Mouse (Mus musculus): ENCODE measurements around the gene Zfp646. TPM values are rescaled to one million over a fixed set of nuclear protein-coding genes. Genes with fewer than 3 reads are reported as not detected.

Gene Zfp646
- polyA plus RNA-seq, 1 experiment from 2014 or later, result 9.1 TPM

DNA sequence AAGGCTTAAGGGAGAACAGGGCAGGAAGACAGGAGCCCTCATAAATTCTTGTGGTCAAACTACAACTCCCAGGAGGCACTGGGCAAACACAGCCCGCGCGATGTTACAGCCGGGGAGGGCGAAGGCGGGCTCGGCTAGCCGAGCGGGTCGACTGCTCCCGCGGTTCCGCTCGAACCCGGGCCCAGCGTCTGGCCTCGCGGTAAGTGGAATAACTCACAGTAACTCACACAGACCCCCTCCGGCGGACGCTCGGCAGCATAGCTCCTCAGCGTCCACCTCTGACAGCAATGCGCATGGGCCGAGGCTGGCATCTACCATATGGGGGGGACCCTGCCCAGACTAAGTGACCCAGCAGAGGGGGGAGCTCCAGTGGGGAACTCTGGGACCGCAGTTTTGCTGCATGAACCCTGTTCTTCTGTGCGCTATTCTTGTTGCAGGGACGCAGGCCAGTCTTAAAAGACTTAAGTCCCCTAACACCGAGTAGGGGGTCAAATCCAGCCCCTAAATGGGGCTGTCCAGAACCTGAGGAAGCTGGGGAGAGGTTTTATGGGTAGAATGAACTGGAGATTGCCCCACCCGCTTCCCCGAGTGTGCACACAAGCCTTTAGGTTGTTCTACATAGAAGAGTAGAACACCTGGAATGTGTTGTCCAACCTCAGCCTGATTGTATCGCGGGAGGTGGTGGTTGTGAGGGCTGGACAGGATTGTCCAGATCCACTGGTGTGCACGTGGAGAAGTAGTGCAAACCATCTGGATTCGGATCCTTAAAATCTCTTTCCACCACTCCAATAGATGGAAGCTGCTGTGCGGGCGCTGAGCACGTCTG is 28.2 kb downstream of the Zfp646 start, which contains the start of gene Bckdk:
Gene Bckdk (plus strand): TSS at position 112 of the 826 bp plus-strand sequence.
- Histone ChIP-seq H3K27me3 (replicated peaks) (no peaks in the 10 kb centered on the region), H3K4me1 (peaks cover 54% of the 10 kb centered on the region), H3K27ac (peak within 1 kb of the TSS; percentile 85), H3K4me3 (peak within 1 kb of the TSS; percentile 89), H3K9ac (peak within 1 kb of the TSS; percentile 95), H3K36me3 (peaks cover 45% of the 10 kb centered on the region), H3K4me2 (peak within 1 kb of the TSS; percentile 89), H3K9me3 (replicated peaks) (no peaks in the 10 kb centered on the region)
- peak; percentile 88 for ATAC-seq
- WGBS (ENCODE audit: insufficient replicate concordance), result 7% methylated on average over 38 of the region's 38 CpGs

- peaks cover 28% of the 10 kb centered on the region for H3K4me1 ChIP-seq
- peaks cover 55% of the 10 kb centered on the region for H3K36me3 ChIP-seq
- no peak overlapping the region for H3K27ac ChIP-seq
- H3K9ac ChIP-seq, result no peak overlapping the region
- 86% methylated on average over 12 of the region's 12 CpGs for WGBS (ENCODE audit: insufficient replicate concordance)
- no peaks in the 10 kb centered on the region for H3K27me3 ChIP-seq (replicated peaks)
- H3K4me2 ChIP-seq, result no peak overlapping the region
- H3K9me3 ChIP-seq (replicated peaks), result no peaks in the 10 kb centered on the region
- no peak overlapping the region for H3K4me3 ChIP-seq
- no peak for ATAC-seq
Observed at GRCm38 (mm10) chr7:127907939-127908338, 31.9 kb downstream of the Zfp646 start.

GRCm38 (mm10) chr7:127908656-127909055 is 32.6 kb downstream of the Zfp646 start:
- 87% methylated on average over 4 of the region's 4 CpGs for WGBS (ENCODE audit: insufficient replicate concordance)

DNA sequence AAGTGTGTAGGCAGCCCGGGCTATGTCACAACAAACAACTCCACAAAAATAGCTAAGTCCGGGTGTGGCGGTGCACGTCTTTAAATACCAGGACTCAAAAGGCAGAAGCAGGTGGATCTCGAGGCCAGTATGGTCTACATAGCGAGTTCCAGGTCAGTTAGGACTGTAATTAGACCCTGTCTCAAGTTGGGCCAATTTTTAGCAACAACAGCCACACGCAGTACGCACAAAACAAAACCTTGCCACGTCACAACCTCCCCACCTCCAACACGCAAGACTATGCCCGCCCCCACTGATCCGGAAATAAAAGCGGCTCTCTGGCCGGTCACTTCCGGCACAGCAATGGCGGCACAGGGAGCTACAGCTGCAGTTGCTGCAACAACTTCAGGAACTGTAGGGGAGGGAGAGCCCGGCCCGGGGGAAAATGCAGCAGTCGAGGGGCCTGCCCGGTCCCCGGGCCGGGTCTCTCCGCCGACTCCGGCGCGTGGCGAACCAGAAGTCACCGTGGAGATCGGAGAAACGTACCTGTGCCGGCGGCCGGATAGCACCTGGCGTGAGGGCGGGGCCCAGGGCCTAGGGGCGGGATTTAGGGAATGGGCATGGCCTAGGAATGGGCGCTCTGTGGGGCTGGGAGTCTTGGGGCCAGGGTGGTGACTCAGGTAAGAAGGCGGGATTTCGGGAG is 36.3 kb downstream of the Zfp646 start, which contains the start of gene Kat8:
Gene Kat8 (plus strand): TSS at position 327 of the 682 bp plus-strand sequence.
- H3K9me3 ChIP-seq (replicated peaks), result no peaks in the 10 kb centered on the region
- peak within 1 kb of the TSS; percentile 82 for H3K4me2 ChIP-seq
- peaks cover 21% of the 10 kb centered on the region for H3K4me1 ChIP-seq
- ATAC-seq, result peak; percentile 97
- peaks cover 54% of the 10 kb centered on the region for H3K36me3 ChIP-seq
- WGBS (ENCODE audit: insufficient replicate concordance), result under 1% methylated on average over 40 of the region's 40 CpGs
- peak within 1 kb of the TSS; percentile 86 for H3K27ac ChIP-seq
- no peaks in the 10 kb centered on the region for H3K27me3 ChIP-seq (replicated peaks)
- H3K4me3 ChIP-seq, result peak within 1 kb of the TSS; percentile 91
- peak within 1 kb of the TSS; percentile 84 for H3K9ac ChIP-seq

More at GRCm38 (mm10) chr7:127908656-127909055, 32.6 kb downstream of the Zfp646 start:
- H3K27me3 ChIP-seq (replicated peaks), result no peaks in the 10 kb centered on the region
- ATAC-seq, result no peak
- peaks cover 55% of the 10 kb centered on the region for H3K36me3 ChIP-seq
- peaks cover 33% of the 10 kb centered on the region for H3K4me1 ChIP-seq
- H3K27ac ChIP-seq, result no peak overlapping the region
- H3K4me2 ChIP-seq, result no peak overlapping the region
- H3K4me3 ChIP-seq, result no peak overlapping the region
- H3K9me3 ChIP-seq (replicated peaks), result no peaks in the 10 kb centered on the region
- H3K9ac ChIP-seq, result no peak overlapping the region

GRCm38 (mm10) chr7:127912938-127913337 is 36.9 kb downstream of the Zfp646 start:
- no peaks in the 10 kb centered on the region for H3K27me3 ChIP-seq (replicated peaks)
- H3K4me3 ChIP-seq, result peak overlapping the region; percentile 91
- peak overlapping the region; percentile 86 for H3K27ac ChIP-seq
- H3K4me1 ChIP-seq, result peaks cover 21% of the 10 kb centered on the region
- ATAC-seq, result no peak
- peaks cover 52% of the 10 kb centered on the region for H3K36me3 ChIP-seq
- WGBS (ENCODE audit: insufficient replicate concordance), result 5% methylated on average over 4 of the region's 4 CpGs
- H3K9ac ChIP-seq, result peak overlapping the region; percentile 84
- H3K9me3 ChIP-seq (replicated peaks), result no peaks in the 10 kb centered on the region
- peak overlapping the region; percentile 82 for H3K4me2 ChIP-seq

DNA sequence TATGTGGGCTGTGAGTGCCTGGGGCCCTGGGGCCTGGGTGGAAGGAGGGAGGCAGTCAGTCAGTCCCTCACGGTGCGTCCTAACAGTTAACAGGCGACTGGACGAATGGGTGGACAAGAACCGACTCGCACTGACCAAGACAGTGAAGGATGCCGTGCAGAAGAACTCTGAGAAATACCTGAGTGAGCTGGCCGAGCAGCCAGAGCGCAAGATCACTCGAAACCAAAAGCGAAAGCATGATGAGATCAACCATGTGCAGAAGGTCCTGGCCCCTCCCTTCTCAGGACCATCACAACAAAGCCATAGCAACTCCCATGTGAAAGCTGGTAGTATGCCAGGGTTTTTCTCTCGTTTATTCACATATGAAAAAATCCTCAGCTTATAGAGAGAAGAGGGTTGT is 39.3 kb downstream of the Zfp646 start:
- H3K9ac ChIP-seq, result no peak overlapping the region
- no peak for ATAC-seq
- 84% methylated on average over 12 of the region's 12 CpGs for WGBS (ENCODE audit: insufficient replicate concordance)
- no peaks in the 10 kb centered on the region for H3K9me3 ChIP-seq (replicated peaks)
- peaks cover 45% of the 10 kb centered on the region for H3K36me3 ChIP-seq
- peaks cover 37% of the 10 kb centered on the region for H3K4me1 ChIP-seq
- H3K27me3 ChIP-seq (replicated peaks), result no peaks in the 10 kb centered on the region
- no peak overlapping the region for H3K27ac ChIP-seq
- no peak overlapping the region for H3K4me3 ChIP-seq
- H3K4me2 ChIP-seq, result no peak overlapping the region

DNA sequence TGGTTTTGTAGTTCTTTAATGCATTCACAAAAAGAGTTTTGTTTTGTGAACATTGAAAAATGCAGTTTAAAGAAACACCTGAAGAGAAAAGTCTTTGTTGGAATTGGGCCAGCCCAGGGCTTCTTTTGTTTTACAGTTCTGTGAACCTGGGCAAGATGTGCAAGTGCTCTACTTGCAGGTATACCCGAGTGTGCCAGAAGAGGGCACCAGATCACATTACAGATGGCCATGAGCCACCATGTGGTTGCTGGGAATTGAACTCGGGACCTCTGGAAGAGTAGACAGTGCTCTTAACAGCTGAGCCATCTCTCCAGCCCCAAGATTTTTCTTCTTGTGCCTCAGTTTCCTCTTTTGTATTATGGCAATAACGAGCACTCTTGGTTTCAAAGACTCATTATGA is 42.2 kb downstream of the Zfp646 start:
- Histone ChIP-seq H3K4me2 (no peak overlapping the region), H3K4me3 (no peak overlapping the region), H3K9me3 (replicated peaks) (no peaks in the 10 kb centered on the region), H3K27ac (no peak overlapping the region), H3K27me3 (replicated peaks) (no peaks in the 10 kb centered on the region), H3K36me3 (peaks cover 56% of the 10 kb centered on the region), H3K4me1 (peaks cover 41% of the 10 kb centered on the region), H3K9ac (no peak overlapping the region)
- WGBS (ENCODE audit: insufficient replicate concordance), result 39% methylated on average over 3 of the region's 3 CpGs
- no peak for ATAC-seq

- Histone ChIP-seq H3K4me1 (peaks cover 41% of the 10 kb centered on the region), H3K27me3 (replicated peaks) (no peaks in the 10 kb centered on the region), H3K4me2 (no peak overlapping the region), H3K9ac (no peak overlapping the region), H3K4me3 (no peak overlapping the region), H3K27ac (no peak overlapping the region), H3K36me3 (peaks cover 56% of the 10 kb centered on the region), H3K9me3 (replicated peaks) (no peaks in the 10 kb centered on the region)
- 70% methylated on average over 7 of the region's 7 CpGs for WGBS (ENCODE audit: insufficient replicate concordance)
- peak; percentile 2; the same call in 1 of the 2 replicates for ATAC-seq
Observed at GRCm38 (mm10) chr7:127919290-127919689, 43.3 kb downstream of the Zfp646 start.

DNA sequence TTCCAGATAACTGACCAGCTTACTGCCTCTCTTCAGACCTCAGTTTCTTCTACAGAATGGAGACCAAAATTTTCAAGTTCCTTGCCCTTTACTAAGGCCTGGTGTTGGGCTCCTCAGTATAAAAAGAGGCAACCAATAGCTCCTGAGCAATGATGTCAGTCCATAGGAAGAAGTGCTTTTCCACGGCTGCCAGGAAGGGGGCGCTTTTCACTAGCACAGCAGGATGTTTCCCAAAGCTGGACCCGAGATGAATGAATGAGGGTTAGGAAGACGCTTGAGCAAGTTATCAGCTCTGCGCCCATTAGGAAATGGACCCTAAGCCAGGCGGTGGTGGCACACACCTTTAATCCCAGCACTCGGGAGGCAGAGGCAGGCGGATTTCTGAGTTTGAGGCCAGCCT is 45.5 kb downstream of the Zfp646 start:
- H3K9me3 ChIP-seq (replicated peaks), result no peaks in the 10 kb centered on the region
- H3K4me3 ChIP-seq, result no peak overlapping the region
- no peak for ATAC-seq
- no peak overlapping the region for H3K27ac ChIP-seq
- H3K36me3 ChIP-seq, result peaks cover 59% of the 10 kb centered on the region
- no peak overlapping the region for H3K9ac ChIP-seq
- no peaks in the 10 kb centered on the region for H3K27me3 ChIP-seq (replicated peaks)
- WGBS (ENCODE audit: insufficient replicate concordance), result 56% methylated on average over 8 of the region's 8 CpGs
- no peak overlapping the region for H3K4me2 ChIP-seq
- peaks cover 39% of the 10 kb centered on the region for H3K4me1 ChIP-seq

DNA sequence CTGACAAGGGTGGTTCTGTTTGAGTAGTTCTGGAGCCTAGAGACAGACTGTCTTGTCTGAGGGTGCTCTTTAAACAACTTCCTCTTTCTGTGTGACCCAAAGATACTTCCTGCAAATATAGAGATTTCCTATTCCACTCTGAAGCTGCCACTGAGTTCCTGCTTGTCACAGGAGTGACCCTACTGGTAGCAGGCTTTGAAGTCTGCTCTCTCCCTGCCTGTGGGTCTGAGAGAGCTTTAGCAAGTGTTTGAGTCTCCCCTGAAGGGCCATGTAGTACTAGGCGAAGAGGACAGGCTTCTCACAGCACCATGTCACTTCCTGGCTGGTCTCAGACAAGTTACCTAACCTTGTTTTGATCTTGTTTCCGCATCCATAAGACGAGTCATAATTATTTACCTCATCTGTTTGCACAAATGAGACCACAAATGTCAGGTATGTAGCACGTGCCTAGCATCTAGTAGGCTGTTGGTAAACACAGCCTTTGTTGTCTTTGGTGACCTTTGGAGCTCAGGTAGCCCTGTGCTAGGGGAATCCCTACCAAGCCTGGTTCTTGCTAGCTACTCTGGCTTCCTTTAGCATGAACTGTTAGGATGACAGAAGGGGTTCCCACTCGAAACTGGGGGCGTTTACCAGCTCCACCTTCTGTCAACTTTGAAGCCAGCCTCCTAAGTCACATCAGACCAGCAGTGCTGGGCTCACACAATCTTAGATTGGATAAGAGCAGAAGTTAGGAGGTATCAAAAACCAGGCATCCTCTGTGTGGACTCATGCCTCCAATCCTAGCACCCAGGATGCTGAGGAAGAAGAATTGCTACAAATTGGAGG is 46.6 kb downstream of the Zfp646 start:
- no peaks in the 10 kb centered on the region for H3K9me3 ChIP-seq (replicated peaks)
- no peak overlapping the region for H3K9ac ChIP-seq
- peaks cover 39% of the 10 kb centered on the region for H3K4me1 ChIP-seq
- H3K4me2 ChIP-seq, result no peak overlapping the region
- peak overlapping the region; percentile 58 for H3K27ac ChIP-seq
- WGBS (ENCODE audit: insufficient replicate concordance), result 50% methylated on average over 6 of the region's 6 CpGs
- H3K4me3 ChIP-seq, result no peak overlapping the region
- peaks cover under 1% of the 10 kb centered on the region; the same call in 1 of the 2 replicates for H3K27me3 ChIP-seq (replicated peaks)
- ATAC-seq, result no peak
- peaks cover 52% of the 10 kb centered on the region for H3K36me3 ChIP-seq

GRCm38 (mm10) chr7:127923714-127924113 is 47.7 kb downstream of the Zfp646 start:
- no peak overlapping the region for H3K4me2 ChIP-seq
- no peak overlapping the region for H3K9ac ChIP-seq
- H3K27ac ChIP-seq, result no peak overlapping the region
- no peaks in the 10 kb centered on the region for H3K9me3 ChIP-seq (replicated peaks)
- WGBS (ENCODE audit: insufficient replicate concordance), result 80% methylated on average over 5 of the region's 5 CpGs
- H3K4me1 ChIP-seq, result peaks cover 42% of the 10 kb centered on the region
- ATAC-seq, result no peak
- peaks cover 43% of the 10 kb centered on the region for H3K36me3 ChIP-seq
- peaks cover 6% of the 10 kb centered on the region for H3K27me3 ChIP-seq (replicated peaks)
- H3K4me3 ChIP-seq, result no peak overlapping the region

Data from liver, embryonic 12.5 days (tissue).